In the genomic region with DNA sequence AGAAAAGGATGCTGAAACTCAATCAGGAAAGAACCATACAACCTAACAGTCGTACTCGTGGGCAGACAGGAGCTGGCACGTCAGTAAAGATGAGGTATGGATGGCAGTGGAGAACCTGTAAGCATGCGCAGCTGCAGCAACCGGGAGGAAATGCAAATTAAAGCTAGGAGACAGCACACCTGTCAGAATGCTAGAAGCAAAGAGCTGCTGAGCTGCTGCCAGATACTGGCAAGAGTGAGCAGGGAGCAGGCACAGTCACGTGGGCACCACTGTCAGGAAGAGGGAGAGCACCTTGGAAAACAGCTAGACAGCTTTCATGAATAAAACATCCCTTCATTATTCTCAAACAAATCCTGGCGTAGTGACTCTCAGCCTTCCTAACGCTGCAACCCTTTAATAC, we compare ENCODE assay signal across 20 mouse cellular contexts. TPM values are rescaled to one million over a fixed set of nuclear protein-coding genes. Genes with fewer than 3 reads are reported as not detected.
DNase-seq lines count a peak whose midpoint lies in the region; ATAC-seq lines count a peak whose summit lies in the region.
"Had no signal": no experiment of that assay in that cellular context is flagged by ENCODE, and none has a peak within 500 bp of the region (broad histone marks: within the 10 kb centered on the region; RNA-seq: fewer than 3 reads in every experiment).

No protein-coding gene starts in this region.

- no peaks in the 10 kb centered on the region for H3K36me3 ChIP-seq in forebrain, embryonic 12.5 days (replicated peaks)
- H3K36me3 ChIP-seq in forebrain, embryonic 10.5 days (replicated peaks) = no peaks in the 10 kb centered on the region
- H3K36me3 ChIP-seq in midbrain, embryonic 11.5 days (ENCODE audit: control insufficient read depth, insufficient read depth, low read length) = no peaks in the 10 kb centered on the region
- H3K36me3 ChIP-seq in midbrain, embryonic 10.5 days = no peaks in the 10 kb centered on the region
- no peaks in the 10 kb centered on the region for H3K36me3 ChIP-seq in midbrain, embryonic 12.5 days
- H3K36me3 ChIP-seq: embryonic facial prominence, embryonic 15.5 days had no signal

- no peaks in the 10 kb centered on the region for H3K9me3 ChIP-seq in forebrain, embryonic 12.5 days
- H3K9me3 ChIP-seq in forebrain, embryonic 10.5 days = no peaks in the 10 kb centered on the region
- H3K9me3 ChIP-seq in midbrain, embryonic 11.5 days (ENCODE audit: control insufficient read depth, low read length) = no peaks in the 10 kb centered on the region
- H3K9me3 ChIP-seq in midbrain, embryonic 10.5 days (replicated peaks) = no peaks in the 10 kb centered on the region
- H3K9me3 ChIP-seq in midbrain, embryonic 12.5 days = no peaks in the 10 kb centered on the region
- H3K9me3 ChIP-seq: embryonic facial prominence, embryonic 15.5 days had no signal

- no peak overlapping the region for H3K9ac ChIP-seq in forebrain, embryonic 12.5 days
- no peak overlapping the region for H3K9ac ChIP-seq in midbrain, embryonic 11.5 days (ENCODE audit: low read length)
- H3K9ac ChIP-seq in midbrain, embryonic 12.5 days (replicated peaks) = no peak overlapping the region
- H3K9ac ChIP-seq: embryonic facial prominence, embryonic 15.5 days; liver, embryonic 14.5 days had no signal

- H3K4me1 ChIP-seq in forebrain, embryonic 12.5 days = peaks cover 10% of the 10 kb centered on the region
- peaks cover 14% of the 10 kb centered on the region; the same call in 1 of the 2 replicates for H3K4me1 ChIP-seq in forebrain, embryonic 10.5 days
- H3K4me1 ChIP-seq in midbrain, embryonic 11.5 days (ENCODE audit: control insufficient read depth, insufficient read depth, low read length) = peaks cover 7% of the 10 kb centered on the region; the same call in 1 of the 2 replicates
- peaks cover 24% of the 10 kb centered on the region for H3K4me1 ChIP-seq in midbrain, embryonic 10.5 days
- peaks cover 10% of the 10 kb centered on the region for H3K4me1 ChIP-seq in midbrain, embryonic 12.5 days
- H3K4me1 ChIP-seq: embryonic facial prominence, embryonic 15.5 days had no signal

- H3K4me2 ChIP-seq in forebrain, embryonic 12.5 days = no peak overlapping the region
- H3K4me2 ChIP-seq in midbrain, embryonic 11.5 days = no peak overlapping the region
- 0 out of 2 replicates have a peak overlapping the region, but pooled peaks have one; percentile 2 for H3K4me2 ChIP-seq in midbrain, embryonic 12.5 days (replicated peaks)
- H3K4me2 ChIP-seq: embryonic facial prominence, embryonic 15.5 days; heart, embryonic 11.5 days had no signal

- no peak for DNase-seq in forebrain, embryonic 10.5 days (ENCODE audit: extremely low spot score, low spot score)
- no peak for DNase-seq in midbrain, embryonic 11.5 days (ENCODE audit: low spot score, missing footprints)
- DNase-seq in midbrain, embryonic 10.5 days (ENCODE audit: low spot score) = no peak
- peak; percentile 11 to 42 for DNase-seq in right cerebral cortex, postnatal 36 days (ENCODE audit: low spot score in 2 of 2)
- DNase-seq in spleen, adult 12 weeks (ENCODE audit: low spot score) = no peak
- DNase-seq in cerebellum, adult 11 months = no peak
- DNase-seq: adrenal gland, postnatal 36 days; cerebellum, adult 9-11 months; gastrocnemius, adult 2 months; kidney, postnatal 14 days had no signal

- H3K4me3 ChIP-seq in forebrain, embryonic 12.5 days (replicated peaks) = no peak overlapping the region
- no peak overlapping the region for H3K4me3 ChIP-seq in forebrain, embryonic 10.5 days
- no peak overlapping the region for H3K4me3 ChIP-seq in midbrain, embryonic 11.5 days (ENCODE audit: low read depth, low read length)
- no peak overlapping the region for H3K4me3 ChIP-seq in midbrain, embryonic 10.5 days
- no peak overlapping the region for H3K4me3 ChIP-seq in midbrain, embryonic 12.5 days
- H3K4me3 ChIP-seq: embryonic facial prominence, embryonic 15.5 days; gastrocnemius, adult 2 months had no signal

- ATAC-seq in forebrain, embryonic 12.5 days (ENCODE audit: low FRiP score) = 0 out of 2 replicates have a peak, but pooled peaks have one; percentile 44
- ATAC-seq in midbrain, embryonic 11.5 days (ENCODE audit: low FRiP score) = peak; percentile 63; the same call in 1 of the 2 replicates
- ATAC-seq in midbrain, embryonic 12.5 days (ENCODE audit: low FRiP score, low read depth) = peak; percentile 58

- 55% methylated on average over 8 of the region's 8 CpGs for WGBS in forebrain, embryonic 12.5 days
- 67% methylated on average over 8 of the region's 8 CpGs for WGBS in forebrain, embryonic 10.5 days
- WGBS in midbrain, embryonic 11.5 days = 55% methylated on average over 8 of the region's 8 CpGs
- 60% methylated on average over 8 of the region's 8 CpGs for WGBS in midbrain, embryonic 10.5 days
- WGBS in midbrain, embryonic 12.5 days = 40% methylated on average over 8 of the region's 8 CpGs

- H3K27ac ChIP-seq in forebrain, embryonic 12.5 days = no peak overlapping the region
- no peak overlapping the region for H3K27ac ChIP-seq in forebrain, embryonic 10.5 days
- H3K27ac ChIP-seq in midbrain, embryonic 11.5 days (ENCODE audit: low read depth, low read length) = no peak overlapping the region
- H3K27ac ChIP-seq in midbrain, embryonic 10.5 days (replicated peaks) = no peak overlapping the region
- no peak overlapping the region for H3K27ac ChIP-seq in midbrain, embryonic 12.5 days (replicated peaks)
- H3K27ac ChIP-seq: embryonic facial prominence, embryonic 15.5 days; gastrocnemius, adult 2 months; liver, embryonic 14.5 days; macrophage had no signal

- H3K27me3 ChIP-seq in forebrain, embryonic 12.5 days = peaks cover 6% of the 10 kb centered on the region; the same call in 1 of the 2 replicates
- peaks cover 12% of the 10 kb centered on the region; the same call in 1 of the 2 replicates for H3K27me3 ChIP-seq in forebrain, embryonic 10.5 days (ENCODE audit: poor library complexity, severe bottlenecking)
- no peaks in the 10 kb centered on the region for H3K27me3 ChIP-seq in midbrain, embryonic 11.5 days (ENCODE audit: control insufficient read depth, insufficient read depth, low read length)
- H3K27me3 ChIP-seq in midbrain, embryonic 10.5 days (ENCODE audit: low read depth, poor library complexity, severe bottlenecking) = peaks cover 16% of the 10 kb centered on the region
- H3K27me3 ChIP-seq in midbrain, embryonic 12.5 days = peaks cover 32% of the 10 kb centered on the region
- H3K27me3 ChIP-seq: embryonic facial prominence, embryonic 15.5 days had no signal

RNA-seq across cellular contexts. Expression of a gene that starts 42.9 kb away (rescaled TPM):
- not detected in 2 replicates for polyA plus RNA-seq in forebrain, embryonic 12.5 days (2016; fragmentation: Nextera tagmentation; extraction: Ambion mirVana)
- polyA plus RNA-seq in forebrain, embryonic 10.5 days (2016; fragmentation: Nextera tagmentation; extraction: Ambion mirVana) = not detected in 2 replicates
- not detected in 2 replicates for polyA plus RNA-seq in midbrain, embryonic 11.5 days (2014; fragmentation: Nextera tagmentation; extraction: Ambion mirVana)
- polyA plus RNA-seq in midbrain, embryonic 10.5 days (2016; fragmentation: Nextera tagmentation; extraction: Ambion mirVana) = not detected in 2 replicates
- not detected in 2 replicates for polyA plus RNA-seq in midbrain, embryonic 12.5 days (2016; fragmentation: Nextera tagmentation; extraction: Ambion mirVana)
- polyA plus RNA-seq: embryonic facial prominence, embryonic 15.5 days; heart, embryonic 11.5 days; intestine, embryonic 14.5 days; macrophage; neural tube, embryonic 11.5 days; spleen, adult 2 months; thymus, postnatal 0 days had no signal

RNA-seq across cellular contexts. Expression of a gene that starts 56.6 kb away (rescaled TPM):
- not detected in 2 replicates for polyA plus RNA-seq in forebrain, embryonic 12.5 days (2016; fragmentation: Nextera tagmentation; extraction: Ambion mirVana)
- polyA plus RNA-seq in forebrain, embryonic 10.5 days (2016; fragmentation: Nextera tagmentation; extraction: Ambion mirVana) = not detected in 2 replicates
- polyA plus RNA-seq in midbrain, embryonic 11.5 days (2014; fragmentation: Nextera tagmentation; extraction: Ambion mirVana) = not detected in 2 replicates
- polyA plus RNA-seq in midbrain, embryonic 10.5 days (2016; fragmentation: Nextera tagmentation; extraction: Ambion mirVana) = not detected in 2 replicates
- polyA plus RNA-seq in midbrain, embryonic 12.5 days (2016; fragmentation: Nextera tagmentation; extraction: Ambion mirVana) = not detected in 2 replicates
- polyA plus RNA-seq: embryonic facial prominence, embryonic 15.5 days; heart, embryonic 11.5 days; intestine, embryonic 14.5 days; liver, embryonic 14.5 days; macrophage; neural tube, embryonic 11.5 days; spleen, adult 2 months; thymus, postnatal 0 days had no signal

Comparison
In these comparisons a context has a peak if more than half of its experiments do, and no peak if none do; other contexts are left out.
1. DNase-seq: peak in right cerebral cortex, postnatal 36 days (2 of 2); none in forebrain, embryonic 10.5 days (single experiment), midbrain, embryonic 11.5 days (single experiment), midbrain, embryonic 10.5 days (single experiment), spleen, adult 12 weeks (single experiment) and cerebellum, adult 11 months (single experiment).
2. Peak in every context shown above with its lines, with median percentiles within 50 percentile points of each other: ATAC-seq.